Mouse (Mus musculus) thymus, postnatal 14 days (tissue): Measurements from ENCODE around the gene Catsperd.
"Not testable (repeated sequence)": the region's sequence is repeated elsewhere in the genome, so short reads cannot be mapped to it uniquely, and the experiment has no call there.

Experiments
- DNase-seq: peaks from one replicate; pipeline ENCODE4 v3.0.0; 2021

Catsperd gene

DNA sequence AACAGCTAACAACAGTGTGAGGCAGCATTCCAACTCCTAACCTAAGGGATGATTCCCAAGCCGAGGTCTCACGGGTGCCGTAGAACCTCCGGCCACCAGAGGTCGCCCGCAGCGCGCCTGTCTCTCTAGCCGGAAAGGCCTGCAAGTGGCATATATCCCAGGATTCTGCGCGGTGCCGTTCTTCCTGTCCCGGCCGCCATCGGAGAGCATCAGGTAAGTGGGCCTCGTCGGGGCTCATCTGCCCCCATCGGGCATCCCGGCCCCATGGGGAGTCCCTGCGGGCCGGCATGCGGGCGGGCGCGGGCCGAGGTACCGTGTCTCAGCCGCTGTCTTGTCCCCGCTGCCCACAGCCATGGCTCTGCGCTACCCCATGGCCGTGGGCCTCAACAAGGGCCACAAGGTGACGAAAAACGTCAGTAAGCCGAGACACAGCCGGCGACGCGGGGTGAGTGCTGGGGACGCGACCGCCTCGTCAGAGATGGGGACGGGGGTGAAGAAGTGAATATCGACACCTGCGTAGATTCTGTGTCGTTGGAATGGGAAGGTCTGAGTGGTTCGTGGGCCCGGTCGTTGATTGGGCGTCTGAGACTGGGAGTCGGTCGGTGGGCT, 14.6 kb upstream of the Catsperd start, which contains the start of gene Rpl36:
TSS of gene Rpl36 (plus strand) at position 181 of the 609 bp plus-strand sequence.
- DNase-seq, result peak; percentile 93

DNA sequence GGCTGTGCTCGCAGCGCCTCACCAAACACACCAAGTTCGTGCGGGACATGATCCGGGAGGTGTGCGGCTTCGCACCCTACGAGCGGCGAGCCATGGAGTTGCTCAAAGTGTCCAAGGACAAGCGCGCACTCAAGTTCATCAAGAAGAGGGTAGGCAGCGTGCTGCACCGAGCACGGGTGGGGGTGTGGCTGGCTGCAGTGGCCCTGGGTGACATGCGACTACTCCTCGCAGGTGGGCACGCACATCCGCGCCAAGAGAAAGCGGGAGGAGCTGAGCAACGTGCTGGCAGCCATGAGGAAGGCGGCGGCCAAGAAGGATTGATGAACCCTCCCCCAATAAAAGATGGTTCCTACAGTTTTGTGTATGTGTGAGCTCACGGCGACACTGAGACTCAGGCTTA, 14.1 kb upstream of the Catsperd start:
- peak; percentile 41 for DNase-seq

DNA sequence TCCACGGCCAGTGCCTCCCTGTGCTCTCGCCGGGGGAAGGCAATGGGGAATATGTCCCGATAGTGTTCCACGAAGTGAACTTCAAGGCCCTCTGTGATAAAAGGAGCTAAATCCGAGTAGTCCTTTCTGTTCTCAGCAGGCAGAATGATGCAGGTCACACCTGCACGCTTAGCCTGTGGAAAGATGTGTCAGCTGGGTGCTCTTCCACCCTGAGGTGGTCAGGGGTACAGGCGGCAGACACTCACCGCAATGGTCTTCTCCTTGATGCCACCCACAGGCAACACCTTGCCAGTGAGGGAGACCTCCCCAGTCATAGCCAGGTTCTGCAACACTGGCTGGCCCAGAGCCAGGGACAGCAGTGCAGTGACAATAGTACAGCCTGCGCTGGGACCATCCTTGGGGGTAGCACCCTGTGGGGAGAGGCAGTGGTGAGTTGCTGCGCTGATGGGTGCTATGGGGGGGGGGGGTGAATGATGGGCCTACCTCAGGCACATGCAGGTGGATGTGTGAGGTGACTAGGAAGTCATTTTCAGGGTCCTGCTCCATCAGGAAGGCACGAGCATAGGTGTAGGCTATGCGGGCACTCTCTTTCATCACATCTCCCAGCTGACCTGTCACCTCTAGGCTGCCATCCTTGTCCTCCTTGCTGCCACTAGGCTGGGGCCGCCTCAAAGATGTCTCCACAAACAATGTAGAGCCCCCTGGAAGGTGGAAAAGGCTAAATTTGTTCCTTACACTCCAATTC, 13.4 kb upstream of the Catsperd start:
- no peak for DNase-seq

DNA sequence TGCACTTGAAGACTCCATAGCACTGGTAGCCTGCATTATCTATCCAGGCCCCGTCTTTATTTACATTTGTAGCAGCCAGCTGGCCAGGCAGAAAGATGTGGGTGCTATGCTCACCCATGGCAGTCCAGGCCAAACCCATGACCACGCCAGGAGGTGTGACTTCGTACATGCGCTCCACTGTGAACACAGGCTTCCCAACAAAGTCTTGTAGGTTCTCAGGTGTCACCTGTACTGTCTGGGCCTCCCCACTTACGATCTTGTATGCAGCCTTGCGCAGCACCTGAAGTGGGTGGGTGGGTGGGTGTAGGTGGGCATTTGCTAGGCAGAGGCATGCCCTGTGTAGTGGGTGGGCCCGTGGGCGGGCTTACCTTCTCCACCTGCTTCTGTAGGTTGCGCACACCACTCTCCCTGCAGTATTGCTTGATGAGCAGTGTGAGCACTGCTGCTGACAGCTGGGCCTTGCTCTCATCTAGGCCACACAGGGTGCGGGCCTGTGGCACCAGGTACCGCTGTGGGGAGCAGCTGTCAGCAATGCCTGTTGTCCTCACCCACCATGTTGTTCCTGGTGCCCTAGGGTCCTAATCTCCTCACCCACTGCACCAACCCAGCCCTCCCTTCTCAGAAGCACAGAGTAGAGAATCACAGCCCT, 12.7 kb upstream of the Catsperd start:
- DNase-seq, result no peak

DNA sequence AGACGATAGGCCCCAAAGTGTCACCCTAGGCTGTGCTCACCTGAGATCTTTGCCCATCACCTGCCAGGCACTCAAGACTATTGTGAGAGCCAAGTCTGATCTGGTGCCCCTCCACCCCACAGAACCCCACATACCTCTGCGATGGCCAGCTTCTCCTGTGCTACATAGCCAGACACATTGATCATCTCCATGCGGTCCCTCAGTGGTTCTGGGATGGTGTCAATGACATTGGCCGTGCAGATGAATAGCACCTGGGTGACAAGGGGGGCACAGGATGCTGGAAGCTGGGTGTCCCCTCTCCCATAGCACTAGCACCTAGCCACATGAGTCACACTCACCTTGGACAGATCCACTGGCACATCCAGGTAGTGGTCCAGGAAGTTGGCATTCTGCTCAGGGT, 12.2 kb upstream of the Catsperd start:
- no peak for DNase-seq

DNA sequence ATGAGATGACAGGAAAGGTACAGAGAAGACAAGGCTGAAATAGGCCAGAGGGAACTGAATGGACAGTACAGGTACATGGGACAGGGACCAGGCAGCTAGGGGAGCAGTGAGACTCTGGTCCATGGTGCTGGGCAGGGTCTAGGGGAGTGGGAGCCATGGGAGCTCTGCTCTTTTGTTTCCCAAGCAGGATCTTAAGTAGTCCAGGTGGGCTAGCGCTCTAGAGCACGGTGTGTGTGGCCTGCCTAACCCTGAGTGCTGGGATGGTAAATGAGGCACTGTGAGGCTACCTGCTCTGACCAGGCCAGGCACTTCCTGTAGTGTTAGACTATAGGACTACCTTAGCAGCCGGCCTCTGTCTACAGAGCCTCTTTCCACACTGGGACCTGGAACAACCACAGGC, 11.2 kb upstream of the Catsperd start:
- no peak for DNase-seq

DNA sequence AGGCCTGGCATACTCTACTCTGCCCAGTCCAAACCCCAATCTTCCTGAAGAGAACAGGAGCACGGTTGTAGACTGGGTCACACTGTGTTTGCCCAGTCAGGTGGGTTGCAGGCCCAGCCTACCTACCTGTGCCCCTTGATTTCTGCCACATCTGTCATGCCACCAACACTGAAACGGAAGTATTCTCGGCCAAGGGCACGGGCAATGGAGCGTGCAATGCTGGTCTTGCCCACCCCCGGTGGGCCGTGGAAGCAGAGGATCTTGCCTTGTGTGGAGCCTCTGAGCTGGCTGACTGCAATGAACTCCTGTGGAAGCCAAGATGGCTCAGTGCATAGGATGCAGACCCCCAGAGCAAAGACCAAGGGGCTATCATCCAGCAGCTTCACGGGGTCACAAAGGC, 10.3 kb upstream of the Catsperd start:
- DNase-seq, result no peak

DNA sequence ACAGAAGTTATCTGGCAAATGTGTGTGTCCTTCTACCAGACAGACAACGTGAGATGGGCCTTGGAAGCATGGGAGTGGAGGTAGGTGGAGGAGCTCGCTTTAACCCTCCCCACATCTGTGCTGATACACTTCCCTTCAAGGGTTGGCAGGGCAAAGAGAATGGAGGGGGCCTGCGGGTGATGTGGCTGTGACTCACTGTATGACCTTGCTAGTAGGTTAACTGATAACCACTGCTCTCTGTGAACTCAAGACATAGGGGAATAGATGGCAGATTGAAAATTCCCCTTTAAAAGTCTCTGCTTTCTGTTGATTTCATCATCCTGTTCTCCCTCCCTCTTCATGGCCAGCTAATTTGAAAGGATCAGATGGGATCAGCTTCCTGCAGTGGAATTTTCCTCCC, 2.4 kb upstream of the Catsperd start:
- DNase-seq, result no peak

DNA sequence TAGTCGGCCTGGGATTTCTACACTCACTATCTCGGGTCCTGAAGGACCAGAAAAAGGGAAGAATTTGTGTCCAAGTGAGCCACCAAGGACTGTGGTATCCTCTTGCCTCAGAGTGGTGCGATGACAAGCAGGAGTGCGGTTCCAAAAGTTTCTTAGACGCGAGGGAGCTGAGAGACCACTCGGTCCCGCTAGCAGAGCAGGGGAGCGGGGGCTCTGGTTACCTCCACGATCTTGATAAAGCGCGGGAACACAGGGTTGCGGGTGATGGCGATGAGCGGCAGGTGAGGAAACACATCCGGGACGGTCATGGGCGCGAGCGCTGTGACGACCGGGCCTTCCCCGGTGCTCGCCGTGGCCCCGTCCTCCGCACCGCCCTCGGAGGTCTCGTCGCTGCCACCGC, 1.7 kb upstream of the Catsperd start:
- DNase-seq, result no peak

DNA sequence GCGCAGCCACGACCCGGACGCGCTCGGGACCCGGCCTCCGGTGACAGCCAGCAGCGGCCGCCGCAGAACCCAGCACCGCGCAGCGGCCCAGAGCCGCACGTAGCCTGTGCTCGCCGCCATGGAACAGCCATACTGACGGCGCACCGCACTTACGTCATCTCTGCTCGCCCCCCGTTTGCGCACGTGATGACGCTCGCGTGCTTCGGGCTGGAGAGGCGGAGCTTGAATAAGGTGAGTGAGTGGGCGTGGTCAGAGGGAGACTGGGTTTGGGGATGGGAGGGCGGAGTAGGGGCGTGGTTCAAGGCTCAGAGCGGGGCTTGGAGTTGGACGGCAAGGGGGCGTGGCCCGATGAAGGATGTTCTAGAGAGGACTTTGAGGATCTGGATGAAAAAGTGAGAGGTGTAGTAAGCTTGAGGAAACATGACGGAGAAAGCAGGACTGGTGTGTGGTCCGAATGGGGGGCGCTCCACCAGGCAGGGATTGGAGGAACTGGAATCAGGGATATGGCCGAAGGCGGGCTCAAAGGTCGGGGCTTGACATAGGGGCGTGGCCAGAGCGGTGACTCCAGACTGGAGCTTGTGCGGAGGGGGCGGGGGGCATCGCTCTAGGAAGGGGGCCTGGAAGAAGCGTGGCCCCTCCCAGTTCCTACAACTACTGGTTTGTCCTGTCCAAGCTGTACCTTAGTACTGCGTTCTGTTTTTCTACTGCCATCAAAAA, 1.0 kb upstream of the Catsperd start, which contains the start of gene Lonp1:
TSS of gene Lonp1 (minus strand) at position 134 of the 717 bp plus-strand sequence.
- DNase-seq, result peak; percentile 97

DNA sequence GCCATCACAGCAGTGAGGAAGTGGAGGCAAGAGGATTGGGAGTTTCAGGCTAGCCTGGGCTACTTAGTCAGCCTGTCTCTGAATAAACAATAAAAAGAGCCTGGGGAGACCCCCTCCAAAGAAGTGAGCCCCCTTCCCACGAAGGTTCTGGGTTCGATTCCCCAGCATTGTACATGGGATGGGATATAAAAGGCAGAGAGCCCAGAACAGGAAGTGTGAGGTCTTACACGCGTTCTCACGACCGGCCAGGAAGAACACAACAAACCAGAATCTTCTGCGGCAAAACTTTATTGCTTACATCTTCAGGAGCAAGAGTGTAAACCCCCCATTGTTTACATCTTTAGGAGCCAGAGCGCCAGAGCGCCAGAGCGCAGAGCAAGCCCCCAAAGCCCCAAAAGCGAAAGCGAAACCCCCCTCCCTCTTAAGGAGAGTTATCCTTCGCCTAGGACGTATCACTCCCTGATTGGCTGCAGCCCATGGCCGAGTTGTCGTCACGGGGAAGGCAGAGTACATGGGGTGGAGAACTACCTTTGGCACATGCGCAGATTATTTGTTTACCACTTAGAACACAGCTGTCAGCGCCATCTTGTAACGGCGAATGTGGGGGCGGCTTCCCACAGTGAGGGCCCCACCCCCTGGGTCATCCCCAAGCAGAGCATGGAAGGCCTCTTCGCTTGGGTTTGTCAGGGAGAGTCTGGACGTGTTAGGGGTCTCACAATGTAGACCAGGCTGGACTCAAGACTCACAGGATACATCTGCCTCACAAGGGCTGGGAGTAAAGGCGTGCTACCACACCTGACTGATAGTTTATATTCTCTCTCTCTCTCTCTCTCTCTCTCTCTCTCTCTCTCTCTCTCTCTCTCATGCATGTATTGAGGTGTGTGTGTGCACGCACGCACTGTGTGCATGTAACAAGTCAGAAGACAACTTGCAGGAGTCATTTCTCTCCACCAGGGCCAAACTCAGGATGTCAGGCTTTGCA, 2.1 kb downstream of the Catsperd start:
- DNase-seq, result not testable (repeated sequence)

DNA sequence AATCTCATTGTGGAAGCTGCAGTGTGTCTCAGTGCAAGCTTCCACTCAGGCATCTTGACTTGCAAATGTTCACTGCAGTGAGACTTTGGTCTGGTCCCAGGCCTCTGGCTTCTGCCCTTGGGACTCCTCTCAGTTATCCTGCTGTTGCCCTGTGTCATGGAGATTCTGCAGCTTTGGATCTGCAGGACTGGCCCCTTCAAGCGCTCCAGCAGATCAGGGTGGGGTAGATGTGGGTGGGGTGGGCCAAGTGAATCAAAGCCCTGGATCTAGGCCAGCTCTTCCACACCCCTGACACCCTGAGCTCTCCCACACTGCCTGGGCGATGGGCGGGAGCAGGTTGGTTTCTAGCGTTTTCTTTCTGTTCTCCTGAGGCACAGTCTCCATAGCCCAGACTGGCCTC, 3.9 kb downstream of the Catsperd start:
- no peak for DNase-seq

DNA sequence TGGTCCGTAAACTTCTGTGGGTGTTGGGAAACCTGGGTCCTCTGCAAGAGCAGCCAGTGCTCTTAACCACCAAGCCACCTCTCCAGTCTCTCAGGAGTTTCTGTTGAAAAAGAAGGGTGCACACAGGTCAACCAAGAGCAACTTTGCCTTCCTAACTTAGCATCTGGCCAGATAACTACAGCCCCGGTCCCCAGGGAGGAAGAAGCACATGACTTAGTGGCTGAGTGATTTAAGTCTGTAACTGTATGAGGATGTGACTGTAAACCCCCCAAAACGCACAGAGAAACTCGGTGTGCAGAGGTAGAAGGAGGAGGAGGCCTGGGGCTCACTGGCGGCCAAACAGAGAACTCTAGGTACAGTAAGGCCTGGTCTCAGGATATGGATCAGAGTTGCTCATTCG, 6.1 kb downstream of the Catsperd start:
- DNase-seq, result no peak

DNA sequence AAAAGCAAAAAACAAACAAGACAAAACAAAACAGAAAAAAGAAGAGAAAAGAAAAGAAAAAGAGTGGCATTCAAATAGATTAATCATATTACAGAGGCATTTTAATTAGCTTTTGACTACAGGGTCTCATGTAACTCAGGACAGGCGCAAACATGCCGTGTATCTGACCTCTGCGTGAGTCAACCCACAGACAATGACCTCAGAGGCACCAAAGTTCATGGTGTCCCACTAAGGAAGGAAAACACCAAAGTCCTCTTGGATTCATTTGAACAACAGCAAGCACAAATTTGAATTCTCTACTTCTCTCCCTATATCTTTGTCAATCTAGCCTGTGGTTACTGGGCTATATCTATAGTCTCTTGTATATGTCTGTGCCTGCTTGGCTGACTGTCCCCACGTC, 15.3 kb downstream of the Catsperd start:
- no peak for DNase-seq

DNA sequence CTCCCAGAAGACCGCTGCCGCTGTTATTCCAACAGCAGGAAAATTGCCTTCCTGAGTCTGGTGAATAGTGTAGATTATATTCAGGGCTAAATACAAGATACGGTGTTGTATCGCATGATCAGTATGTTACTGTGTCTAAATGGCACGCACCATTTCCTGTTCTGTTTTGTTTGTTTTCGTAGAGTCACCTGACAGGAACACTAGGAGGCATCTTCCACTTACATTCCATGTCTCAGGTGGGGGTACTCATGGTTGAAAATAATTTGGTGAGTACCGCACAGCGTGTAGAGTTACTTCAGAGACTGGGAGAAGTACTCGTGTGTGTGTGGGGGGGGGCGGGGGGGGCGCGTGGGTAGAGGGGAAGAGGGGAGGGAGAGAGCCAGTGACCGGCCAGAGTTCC, 19.6 kb downstream of the Catsperd start:
- DNase-seq, result no peak

DNA sequence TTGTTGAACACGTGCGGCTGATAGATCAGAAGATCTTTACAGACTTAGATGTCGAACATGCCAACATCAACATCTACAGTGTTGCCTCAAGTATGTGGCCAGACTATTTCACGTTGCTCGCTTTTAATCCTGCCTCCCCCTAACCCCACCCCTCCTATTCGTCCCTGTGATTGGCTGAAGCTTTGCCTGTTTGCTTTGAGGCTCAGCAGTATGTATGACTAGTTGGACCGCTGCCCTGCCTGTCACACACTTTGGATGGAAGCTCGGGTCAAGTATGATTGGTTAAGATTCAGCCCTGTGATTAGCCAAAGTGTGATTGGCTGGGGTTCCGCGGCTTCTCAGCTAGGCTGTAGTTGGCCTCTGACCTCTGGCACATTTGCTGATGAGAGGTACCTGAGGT, 23.9 kb downstream of the Catsperd start:
- no peak for DNase-seq

DNA sequence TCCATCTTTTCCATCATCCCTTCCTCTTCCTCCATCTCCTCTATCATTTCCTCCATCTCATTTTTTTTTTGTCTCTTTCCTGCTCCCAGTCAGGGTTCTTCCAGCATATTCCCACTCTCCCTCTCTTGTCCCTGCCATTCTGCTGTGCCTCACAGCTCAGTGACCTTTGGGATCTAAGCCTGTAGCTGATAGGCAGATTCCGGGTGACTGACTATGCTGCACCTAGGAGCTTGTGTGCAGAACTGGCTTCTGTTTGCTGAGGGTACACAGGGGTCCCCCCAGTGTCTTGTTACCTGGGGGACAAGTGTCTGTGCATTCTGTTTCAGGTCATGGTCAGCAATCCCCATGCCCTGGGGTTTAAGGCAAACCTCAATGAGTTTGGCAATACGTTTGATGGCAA, 26.8 kb downstream of the Catsperd start:
- DNase-seq, result no peak

DNA sequence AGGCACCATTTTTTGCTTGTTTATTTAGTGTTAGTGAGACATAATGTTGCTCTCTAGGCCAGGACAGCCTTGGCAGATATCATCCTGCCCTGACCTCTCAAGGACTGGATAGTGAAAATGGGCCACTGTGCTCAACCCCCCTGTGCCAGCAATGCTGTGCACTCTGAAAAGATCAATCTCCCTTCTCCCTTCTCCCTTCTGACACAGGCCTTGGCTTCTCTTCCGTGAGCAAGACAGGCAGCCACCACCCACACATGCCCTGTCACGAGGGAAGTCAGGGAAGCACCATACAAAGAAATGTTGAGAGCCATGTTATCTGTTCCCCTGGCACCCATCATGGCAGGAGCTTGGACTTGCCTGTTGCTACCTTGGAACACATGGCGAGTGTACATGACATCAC, 27.4 kb downstream of the Catsperd start:
- DNase-seq, result no peak

DNA sequence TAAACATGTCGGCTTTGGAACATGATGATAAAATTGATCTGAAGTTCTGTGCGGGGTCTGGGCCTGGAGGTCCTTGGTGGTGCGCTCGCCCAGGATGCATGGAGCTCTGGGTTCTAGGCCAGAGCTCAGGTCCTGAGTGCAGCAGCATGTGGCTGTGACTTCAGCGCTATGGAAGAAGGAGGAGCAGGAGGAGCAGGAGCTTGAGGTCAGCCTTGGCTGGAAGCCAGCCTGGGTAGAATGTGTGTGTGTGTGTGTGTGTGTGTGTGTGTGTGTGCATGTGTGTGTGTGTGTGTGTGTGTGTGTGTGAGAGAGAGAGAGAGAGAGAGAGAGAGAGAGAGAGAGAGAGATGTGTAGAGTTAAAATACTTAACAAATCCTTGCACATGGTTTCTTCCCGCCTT, 28.2 kb downstream of the Catsperd start:
- no peak for DNase-seq

DNA sequence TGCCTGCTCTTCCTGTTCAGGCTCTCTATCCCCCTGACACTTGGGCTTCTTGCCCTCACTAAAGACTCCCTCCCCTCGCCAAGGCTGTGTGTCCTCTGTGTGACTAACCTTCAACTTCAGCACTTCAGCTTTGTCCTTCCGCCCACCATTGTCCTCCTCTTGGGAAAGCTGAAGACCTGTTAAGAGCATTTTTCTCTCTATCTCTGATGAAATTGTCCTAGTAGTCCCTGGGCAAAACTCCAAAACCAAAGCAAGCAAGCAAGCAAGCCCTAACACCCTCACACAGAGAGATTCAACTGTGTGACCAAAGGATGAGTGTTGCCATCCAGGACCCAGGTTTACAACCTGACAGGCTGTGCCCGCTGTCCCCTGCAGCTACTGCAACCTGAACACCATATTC, 35.7 kb downstream of the Catsperd start:
- DNase-seq, result no peak

DNA sequence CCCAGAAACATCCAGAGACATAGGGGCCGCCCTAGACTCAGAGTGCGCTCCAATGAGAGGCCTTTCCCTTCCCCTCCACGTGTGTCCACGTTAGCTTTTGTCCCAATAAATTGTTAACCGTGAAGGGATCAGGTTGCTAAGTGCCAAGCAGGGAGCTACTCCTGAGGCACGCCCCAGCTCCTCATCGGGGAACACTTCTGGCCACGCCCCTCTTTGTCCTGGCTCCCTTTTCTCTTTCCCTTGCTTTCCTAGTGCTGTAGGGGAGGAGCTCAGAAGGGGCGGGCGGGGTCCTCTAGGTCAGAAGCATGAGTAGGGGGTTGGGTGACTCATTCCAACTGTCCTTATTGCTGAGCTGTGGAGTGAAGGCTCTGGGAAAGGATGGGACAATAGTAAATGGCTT, 36.4 kb downstream of the Catsperd start:
- DNase-seq, result no peak

DNA sequence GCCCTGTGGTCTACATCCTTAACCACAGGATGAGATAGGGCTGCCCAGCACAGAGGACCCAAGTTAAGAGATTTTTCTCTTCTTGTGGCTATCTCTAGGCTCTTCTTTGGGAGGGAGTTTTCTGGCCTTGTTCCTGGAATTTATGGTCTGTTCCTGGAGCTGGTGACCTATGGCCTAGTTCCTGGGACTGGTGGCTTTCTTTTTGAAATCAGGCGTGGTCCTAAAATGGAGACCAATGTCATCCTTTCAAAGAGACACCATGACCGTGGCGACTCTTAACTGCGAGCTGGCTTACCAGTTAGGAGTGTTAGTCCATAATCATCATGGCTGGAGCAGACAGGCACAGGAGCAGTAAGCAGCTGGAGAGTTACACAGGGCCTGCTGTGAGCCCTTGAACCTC, 38.4 kb downstream of the Catsperd start:
- no peak for DNase-seq
